Comparison of ENCODE assay signal across 8 mouse cellular contexts in the genomic region with DNA sequence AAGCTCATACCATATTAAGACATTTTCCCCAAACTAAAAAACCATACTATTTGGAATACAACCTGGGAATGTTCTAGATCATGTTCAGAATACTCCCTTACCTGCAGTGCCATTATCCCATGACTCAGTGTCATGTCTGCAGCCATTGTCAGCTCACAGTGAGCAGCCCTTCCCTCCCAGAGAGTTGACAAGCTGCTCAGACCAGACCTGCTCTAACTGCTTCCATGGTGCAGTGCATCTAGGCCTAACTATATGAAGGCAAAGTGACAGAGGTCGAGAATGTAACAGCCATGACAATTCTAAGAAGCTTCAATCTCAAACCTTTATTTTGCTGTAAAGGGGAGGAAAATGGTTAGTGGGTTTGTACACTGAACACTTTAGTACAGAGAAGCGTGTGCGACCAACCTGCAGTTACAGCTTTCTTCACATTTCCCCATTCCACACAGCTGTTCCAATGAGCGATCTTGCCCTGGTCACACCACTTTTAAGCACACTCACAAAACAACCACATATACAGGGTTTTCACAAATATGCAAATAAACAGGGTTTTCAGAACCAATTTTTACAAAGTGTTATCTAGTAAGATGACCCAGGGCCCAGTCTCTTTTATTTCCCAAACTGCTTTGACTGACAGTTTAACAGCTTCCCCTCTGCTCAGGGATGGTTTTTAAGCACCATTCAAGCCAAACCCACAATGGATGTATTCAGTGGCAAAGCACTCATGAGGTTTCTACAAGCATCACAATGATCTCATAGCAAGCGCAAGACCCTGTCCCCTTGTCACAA. TPM values are rescaled to one million over a fixed set of nuclear protein-coding genes. Genes with fewer than 3 reads are reported as not detected.
A peak's percentile ranks its signal among the peaks of the same experiment; 100 is the strongest.
DNase-seq lines count a peak whose midpoint lies in the region; ATAC-seq and TF ChIP-seq lines count a peak whose summit lies in the region.

No protein-coding gene starts in this region.

- H3K9ac ChIP-seq in lung, embryonic 15.5 days, result no peak overlapping the region
- no peak overlapping the region; the same call in 1 of the 2 replicates for H3K9ac ChIP-seq in heart, embryonic 16.5 days (ENCODE audit: low read length)

- 66% methylated on average over 5 of the region's 5 CpGs for WGBS in lung, embryonic 15.5 days
- WGBS in heart, embryonic 16.5 days, result 70% methylated on average over 5 of the region's 5 CpGs
- 10% methylated on average over 4 of the region's 5 CpGs for WGBS in macrophage (ENCODE audit: missing documents)

- no peaks in the 10 kb centered on the region for H3K9me3 ChIP-seq in lung, embryonic 15.5 days
- no peaks in the 10 kb centered on the region for H3K9me3 ChIP-seq in heart, embryonic 16.5 days (replicated peaks; ENCODE audit: control insufficient read depth, low read length)

- no peaks in the 10 kb centered on the region for H3K27me3 ChIP-seq in lung, embryonic 15.5 days
- no peaks in the 10 kb centered on the region for H3K27me3 ChIP-seq in heart, embryonic 16.5 days (ENCODE audit: control insufficient read depth, insufficient read depth, low read length)

- H3K4me1 ChIP-seq in lung, embryonic 15.5 days, result peaks cover 64% of the 10 kb centered on the region
- H3K4me1 ChIP-seq in bone marrow macrophage, adult 2 months (ENCODE audit: control insufficient read depth, insufficient read depth, low read length), result peaks cover 3% of the 10 kb centered on the region
- H3K4me1 ChIP-seq in heart, embryonic 16.5 days (ENCODE audit: control insufficient read depth, insufficient read depth, low read length), result peaks cover 69% of the 10 kb centered on the region

- peak overlapping the region; percentile 70 for H3K4me2 ChIP-seq in lung, embryonic 15.5 days
- H3K4me2 ChIP-seq in heart, embryonic 16.5 days (ENCODE audit: low read depth, low read length), result peak overlapping the region; percentile 71

- H3K27ac ChIP-seq in lung, embryonic 15.5 days, result peak overlapping the region; percentile 38
- peak overlapping the region; percentile 99 for H3K27ac ChIP-seq in bone marrow macrophage, adult 2 months (ENCODE audit: insufficient read depth, low read depth, low read length)
- H3K27ac ChIP-seq in heart, embryonic 16.5 days (ENCODE audit: low read length), result peak overlapping the region; percentile 34; the same call in 1 of the 2 replicates
- peak overlapping the region; percentile 100 for H3K27ac ChIP-seq in macrophage

- TF ChIP-seq CTCF in bone marrow macrophage, adult 2 months (IDR thresholded peaks at IDR 0.05; ENCODE audit: low read depth, low read length), result no peak

- no peak for ATAC-seq in lung, embryonic 15.5 days (ENCODE audit: borderline replicate concordance, extremely low read depth, low FRiP score, low TSS enrichment)
- no peak for ATAC-seq in heart, embryonic 16.5 days (replicated peaks; ENCODE audit: extremely low read depth, insufficient read depth, low FRiP score)

- H3K79me2 ChIP-seq in macrophage (ENCODE audit: inconsistent target), result peaks cover 83% of the 10 kb centered on the region

- H3K4me3 ChIP-seq in lung, embryonic 15.5 days, result 0 out of 2 replicates have a peak overlapping the region, but pooled peaks have one; percentile 40
- H3K4me3 ChIP-seq in bone marrow macrophage, adult 2 months (ENCODE audit: insufficient read depth, low read length), result peak overlapping the region; percentile 78
- H3K4me3 ChIP-seq in heart, embryonic 16.5 days (ENCODE audit: low read length), result peak overlapping the region; percentile 10; the same call in 1 of the 2 replicates
- peak overlapping the region; percentile 98 for H3K4me3 ChIP-seq in macrophage (ENCODE audit: inconsistent target)

- H3K36me3 ChIP-seq in lung, embryonic 15.5 days, result no peaks in the 10 kb centered on the region
- H3K36me3 ChIP-seq in heart, embryonic 16.5 days (ENCODE audit: control insufficient read depth, insufficient read depth), result no peaks in the 10 kb centered on the region
- no peaks in the 10 kb centered on the region for H3K36me3 ChIP-seq in macrophage (ENCODE audit: inconsistent target)

- DNase-seq in lung, postnatal 14 days, result no peak
- DNase-seq in right cerebral cortex, adult 2 months (ENCODE audit: low spot score in 2 of 2), result no peak
- no peak for DNase-seq in cerebellum, postnatal 10 days
- no peak for DNase-seq in cerebellum, adult 11 months

- no peak for TF ChIP-seq POLR2A in bone marrow macrophage, adult 2 months (IDR thresholded peaks at IDR 0.05; ENCODE audit: borderline replicate concordance, low read depth, low read length)

RNA-seq across cellular contexts. Expression of a gene that starts 32.9 kb away (rescaled TPM):
- polyA plus RNA-seq in lung, embryonic 15.5 days (2015; fragmentation: Nextera tagmentation; extraction: Ambion mirVana), result 50.7 and 53.0 TPM in 2 replicates
- polyA plus RNA-seq in bone marrow macrophage, adult 2 months (2012; ENCODE audit: insufficient read depth, insufficient read length, missing spikeins), result 24.6 and 25.2 TPM in 2 replicates
- polyA plus RNA-seq in heart, embryonic 16.5 days (2015; fragmentation: Nextera tagmentation; extraction: Ambion mirVana), result 33.6 and 34.8 TPM in 2 replicates
- 10 to 100 TPM in 20 of 26 experiments, 1 to 10 TPM in 6; 4.2 to 72.2 (median 26.5) TPM for total RNA-seq in macrophage (2018; cell fraction: chromatin; rRNA removed)
- total RNA-seq in macrophage (2018; cell fraction: cytosol; rRNA removed), result 10 to 100 TPM; 14.6 to 30.6 (median 23.5) TPM
- 10 to 100 TPM in 25 of 26 experiments, 1 to 10 TPM in 1; 8.8 to 44.5 (median 22.9) TPM for total RNA-seq in macrophage (2018; cell fraction: nucleus; rRNA removed)
- polyA plus RNA-seq in macrophage (2018), result 8.1 to 26.2 TPM (median 19.8 TPM) in 3 replicates

RNA-seq across cellular contexts. Expression of a gene that starts 35.4 kb away (rescaled TPM):
- polyA plus RNA-seq in lung, embryonic 15.5 days (2015; fragmentation: Nextera tagmentation; extraction: Ambion mirVana), result 4.2 and 5.6 TPM in 2 replicates
- 74.2 and 78.0 TPM in 2 replicates for polyA plus RNA-seq in bone marrow macrophage, adult 2 months (2012; ENCODE audit: insufficient read depth, insufficient read length, missing spikeins)
- polyA plus RNA-seq in heart, embryonic 16.5 days (2015; fragmentation: Nextera tagmentation; extraction: Ambion mirVana), result 4.6 and 5.0 TPM in 2 replicates
- total RNA-seq in macrophage (2018; cell fraction: chromatin; rRNA removed), result 100 to 1,000 TPM in 13 of 26 experiments, 10 to 100 TPM in 11, 1 to 10 TPM in 2; 8.2 to 252 (median 93.8) TPM
- total RNA-seq in macrophage (2018; cell fraction: cytosol; rRNA removed), result 10 to 100 TPM; 23.1 to 86.6 (median 55.7) TPM
- total RNA-seq in macrophage (2018; cell fraction: nucleus; rRNA removed), result 100 to 1,000 TPM in 15 of 26 experiments, 10 to 100 TPM in 11; 18.0 to 263 (median 107) TPM
- 44.6 to 74.8 TPM (median 53.2 TPM) in 3 replicates for polyA plus RNA-seq in macrophage (2018)

RNA-seq across cellular contexts. Expression of a gene that starts 51.8 kb away (rescaled TPM):
- 3.2 and 3.6 TPM in 2 replicates for polyA plus RNA-seq in lung, embryonic 15.5 days (2015; fragmentation: Nextera tagmentation; extraction: Ambion mirVana)
- polyA plus RNA-seq in bone marrow macrophage, adult 2 months (2012; ENCODE audit: insufficient read depth, insufficient read length, missing spikeins), result 0.61 and 0.70 TPM in 2 replicates
- polyA plus RNA-seq in heart, embryonic 16.5 days (2015; fragmentation: Nextera tagmentation; extraction: Ambion mirVana), result 1.5 and 1.6 TPM in 2 replicates
- 1 to 10 TPM; 1.4 to 4.4 (median 2.5) TPM for total RNA-seq in macrophage (2018; cell fraction: chromatin; rRNA removed)
- total RNA-seq in macrophage (2018; cell fraction: cytosol; rRNA removed), result under 1 TPM in 24 of 26 experiments, not detected in 2; 0.07 to 0.34 (median 0.16) TPM
- total RNA-seq in macrophage (2018; cell fraction: nucleus; rRNA removed), result 1 to 10 TPM in 25 of 26 experiments, under 1 TPM in 1; 0.81 to 6.3 (median 2.3) TPM
- 0.16 to 0.59 TPM (median 0.16 TPM) in 3 replicates for polyA plus RNA-seq in macrophage (2018)

Comparison
In these comparisons a context has a peak if more than half of its experiments do, and no peak if none do; other contexts are left out.
1. H3K27ac ChIP-seq: peak in every context shown above with its lines; median percentile 100 in macrophage; 99 in bone marrow macrophage, adult 2 months; 38 in lung, embryonic 15.5 days; 34 in heart, embryonic 16.5 days.
2. H3K4me3 ChIP-seq: peak in every context shown above with its lines; median percentile 98 in macrophage; 78 in bone marrow macrophage, adult 2 months; 40 in lung, embryonic 15.5 days; 10 in heart, embryonic 16.5 days.